Comparison of ENCODE assay signal across 8 mouse cellular contexts in genomic region chr7:130546421-130546790, GRCm38 (mm10). TPM values are rescaled to one million over a fixed set of nuclear protein-coding genes. Genes with fewer than 3 reads are reported as not detected.
DNase-seq lines count a peak whose midpoint lies in the region; ATAC-seq and TF ChIP-seq lines count a peak whose summit lies in the region.

No protein-coding gene starts in this region.

- TF ChIP-seq POLR2A in cortical plate, adult 2 months (IDR thresholded peaks at IDR 0.05; ENCODE audit: extremely low read depth, insufficient read depth, low read length): no peak

- no peak for DNase-seq in kidney, postnatal 0 days (ENCODE audit: low spot score)
- no peak for DNase-seq in kidney, adult 18-20 months
- DNase-seq in midbrain, embryonic 14.5 days: no peak
- DNase-seq in cerebellum, adult 8-10 months: no peak
- DNase-seq in right cerebral cortex, adult 2 months (ENCODE audit: low spot score in 2 of 2): no peak
- no peak for DNase-seq in kidney, adult 8-10 months

- no peaks in the 10 kb centered on the region for H3K9me3 ChIP-seq in kidney, postnatal 0 days (replicated peaks; ENCODE audit: low read length)
- H3K9me3 ChIP-seq in hindbrain, embryonic 15.5 days: no peaks in the 10 kb centered on the region
- H3K9me3 ChIP-seq in midbrain, embryonic 14.5 days (ENCODE audit: control insufficient read depth, low read length): no peaks in the 10 kb centered on the region

- H3K36me3 ChIP-seq in kidney, postnatal 0 days (ENCODE audit: insufficient read depth, low read length): peaks cover 14% of the 10 kb centered on the region; the same call in 1 of the 2 replicates
- H3K36me3 ChIP-seq in hindbrain, embryonic 15.5 days: peaks cover 14% of the 10 kb centered on the region; the same call in 1 of the 2 replicates
- peaks cover 26% of the 10 kb centered on the region for H3K36me3 ChIP-seq in midbrain, embryonic 14.5 days (ENCODE audit: control insufficient read depth, insufficient read depth, low read length)

- no peaks in the 10 kb centered on the region for H3K27me3 ChIP-seq in kidney, postnatal 0 days (ENCODE audit: insufficient read depth, low read length)
- no peaks in the 10 kb centered on the region for H3K27me3 ChIP-seq in hindbrain, embryonic 15.5 days
- no peaks in the 10 kb centered on the region for H3K27me3 ChIP-seq in midbrain, embryonic 14.5 days (ENCODE audit: control insufficient read depth, insufficient read depth, low read length)

- peak overlapping the region; percentile 82 for H3K4me2 ChIP-seq in kidney, postnatal 0 days (ENCODE audit: low read length)
- peak overlapping the region; percentile 70 for H3K4me2 ChIP-seq in hindbrain, embryonic 15.5 days
- H3K4me2 ChIP-seq in midbrain, embryonic 14.5 days (ENCODE audit: low read length): peak overlapping the region; percentile 78

- no peak for ATAC-seq in kidney, postnatal 0 days (replicated peaks; ENCODE audit: low FRiP score, low read depth)
- ATAC-seq in hindbrain, embryonic 15.5 days (ENCODE audit: low FRiP score, low read depth): no peak
- ATAC-seq in midbrain, embryonic 14.5 days (ENCODE audit: low FRiP score, low TSS enrichment): no peak

- no peaks in the 10 kb centered on the region for H3K4me1 ChIP-seq in kidney, postnatal 0 days (replicated peaks; ENCODE audit: insufficient read depth, low read length)
- H3K4me1 ChIP-seq in cortical plate, adult 2 months (ENCODE audit: control insufficient read depth, insufficient read depth, low read length): no peaks in the 10 kb centered on the region
- H3K4me1 ChIP-seq in hindbrain, embryonic 15.5 days (replicated peaks): peaks cover 13% of the 10 kb centered on the region
- peaks cover 8% of the 10 kb centered on the region for H3K4me1 ChIP-seq in midbrain, embryonic 14.5 days (ENCODE audit: control insufficient read depth, insufficient read depth, low read length)

- no peak for TF ChIP-seq CTCF in kidney, postnatal 0 days (IDR thresholded peaks at IDR 0.05; ENCODE audit: low read depth)
- no peak for TF ChIP-seq CTCF in cortical plate, adult 2 months (IDR thresholded peaks at IDR 0.05; ENCODE audit: extremely low read depth, insufficient read depth, low read length)

- H3K9ac ChIP-seq in kidney, postnatal 0 days (ENCODE audit: low read depth, low read length): peak overlapping the region; percentile 97
- H3K9ac ChIP-seq in hindbrain, embryonic 15.5 days: peak overlapping the region; percentile 92
- H3K9ac ChIP-seq in midbrain, embryonic 14.5 days (replicated peaks; ENCODE audit: low read length): peak overlapping the region; percentile 87

- H3K27ac ChIP-seq in kidney, postnatal 0 days: peak overlapping the region; percentile 100
- peak overlapping the region; percentile 90 for H3K27ac ChIP-seq in cortical plate, adult 2 months (ENCODE audit: insufficient read depth, low read length)
- peak overlapping the region; percentile 98 for H3K27ac ChIP-seq in hindbrain, embryonic 15.5 days (replicated peaks)
- H3K27ac ChIP-seq in midbrain, embryonic 14.5 days (replicated peaks; ENCODE audit: low read depth, low read length): peak overlapping the region; percentile 95

- under 1% methylated on average over 7 of the region's 7 CpGs for WGBS in kidney, postnatal 0 days
- WGBS in hindbrain, embryonic 15.5 days: 5% methylated on average over 7 of the region's 7 CpGs
- WGBS in midbrain, embryonic 14.5 days: 9% methylated on average over 7 of the region's 7 CpGs

- peak overlapping the region; percentile 96 for H3K4me3 ChIP-seq in kidney, postnatal 0 days (replicated peaks; ENCODE audit: low read depth, low read length)
- peak overlapping the region; percentile 54 for H3K4me3 ChIP-seq in cortical plate, adult 2 months (ENCODE audit: insufficient read depth, low read length)
- H3K4me3 ChIP-seq in hindbrain, embryonic 15.5 days: peak overlapping the region; percentile 99
- peak overlapping the region; percentile 95 for H3K4me3 ChIP-seq in midbrain, embryonic 14.5 days (replicated peaks; ENCODE audit: low read depth, low read length)

RNA-seq across cellular contexts. Expression of gene Ate1, which starts 26.2 kb away (rescaled TPM):
- polyA plus RNA-seq in kidney, postnatal 0 days (2015; fragmentation: Nextera tagmentation; extraction: Ambion mirVana): 73.7 and 75.7 TPM in 2 replicates
- 22.6 and 26.1 TPM in 2 replicates for polyA plus RNA-seq in cortical plate, adult 2 months (2012; rRNA removed)
- polyA plus RNA-seq in hindbrain, embryonic 15.5 days (2015; fragmentation: Nextera tagmentation; extraction: Ambion mirVana): 110 and 114 TPM in 2 replicates
- polyA plus RNA-seq in midbrain, embryonic 14.5 days (2014; fragmentation: Nextera tagmentation; extraction: Ambion mirVana): 113 and 122 TPM in 2 replicates

RNA-seq across cellular contexts. Expression of gene Nsmce4a, which starts 26.5 kb away (rescaled TPM):
- polyA plus RNA-seq in kidney, postnatal 0 days (2015; fragmentation: Nextera tagmentation; extraction: Ambion mirVana): 163 and 179 TPM in 2 replicates
- polyA plus RNA-seq in cortical plate, adult 2 months (2012; rRNA removed): 37.1 and 39.2 TPM in 2 replicates
- 81.4 and 86.2 TPM in 2 replicates for polyA plus RNA-seq in hindbrain, embryonic 15.5 days (2015; fragmentation: Nextera tagmentation; extraction: Ambion mirVana)
- 99.1 and 114 TPM in 2 replicates for polyA plus RNA-seq in midbrain, embryonic 14.5 days (2014; fragmentation: Nextera tagmentation; extraction: Ambion mirVana)

RNA-seq across cellular contexts. Expression of gene Tacc2, which starts 30.8 kb away (rescaled TPM):
- polyA plus RNA-seq in kidney, postnatal 0 days (2015; fragmentation: Nextera tagmentation; extraction: Ambion mirVana): 27.5 and 29.5 TPM in 2 replicates
- 44.6 and 49.4 TPM in 2 replicates for polyA plus RNA-seq in cortical plate, adult 2 months (2012; rRNA removed)
- 62.1 and 65.3 TPM in 2 replicates for polyA plus RNA-seq in hindbrain, embryonic 15.5 days (2015; fragmentation: Nextera tagmentation; extraction: Ambion mirVana)
- 50.8 and 72.4 TPM in 2 replicates for polyA plus RNA-seq in midbrain, embryonic 14.5 days (2014; fragmentation: Nextera tagmentation; extraction: Ambion mirVana)
